Mouse (Mus musculus) myocyte (in vitro differentiated cells): Measurements from ENCODE around the gene Klhdc4.
A peak's percentile ranks its signal among the peaks of the same experiment; 100 is the strongest.

Source experiments
- CEBPB ChIP-seq: IDR thresholded peaks from 2 replicates; pipeline ENCODE4 v1.6.1; 2011; ENCODE audit warnings: mild to moderate bottlenecking, moderate library complexity; ENCODE audit not compliant: poor library complexity, insufficient read depth, severe bottlenecking
- E2F4 ChIP-seq: IDR thresholded peaks from one replicate; pipeline ENCODE4 v1.6.1; 2011; ENCODE audit warnings: mild to moderate bottlenecking, control low read depth, moderate library complexity; ENCODE audit not compliant: insufficient read depth
- MAX ChIP-seq: IDR thresholded peaks from one replicate; pipeline ENCODE4 v1.6.1; 2011; ENCODE audit warnings: low read depth, mild to moderate bottlenecking, control low read depth
- MYOD1 ChIP-seq, 3 experiments: IDR thresholded peaks; one replicate each; pipeline ENCODE4 v1.6.1; 2011; ENCODE audit warnings: control low read depth in 2 of 3, low read depth in 2 of 3, mild to moderate bottlenecking in 2 of 3, moderate library complexity in 1 of 3; ENCODE audit not compliant: insufficient read length in 2 of 3, control insufficient read depth in 1 of 3
- MYOG ChIP-seq, 3 experiments: IDR thresholded peaks; one replicate each; pipeline ENCODE4 v1.6.1; 2011; ENCODE audit warnings: control low read depth in 2 of 3, low read depth in 2 of 3, mild to moderate bottlenecking in 2 of 3; ENCODE audit not compliant: insufficient read length in 2 of 3, control insufficient read depth in 1 of 3, insufficient read depth in 1 of 3
- POLR2A ChIP-seq: IDR thresholded peaks from one replicate; pipeline ENCODE4 v1.6.1; 2011; ENCODE audit warnings: low read depth, mild to moderate bottlenecking, control low read depth, moderate library complexity; ENCODE audit not compliant: insufficient read length
- POLR2AphosphoS2 ChIP-seq: IDR thresholded peaks from one replicate; pipeline ENCODE4 v1.6.1; 2011; ENCODE audit warnings: low read depth, control low read depth; ENCODE audit not compliant: insufficient read length
- REST ChIP-seq: IDR thresholded peaks from one replicate; pipeline ENCODE4 v1.6.1; 2011; ENCODE audit warnings: mild to moderate bottlenecking, control low read depth, moderate library complexity; ENCODE audit not compliant: insufficient read depth, insufficient read length
- TCF12 ChIP-seq: IDR thresholded peaks from one replicate; pipeline ENCODE4 v1.6.1; 2011; ENCODE audit warnings: mild to moderate bottlenecking, control low read depth; ENCODE audit not compliant: poor library complexity, insufficient read depth, severe bottlenecking
- USF1 ChIP-seq: IDR thresholded peaks from one replicate; pipeline ENCODE4 v1.6.1; 2011; ENCODE audit warnings: low read depth, mild to moderate bottlenecking, control low read depth, moderate library complexity

- no peak for TF ChIP-seq POLR2A
- no peak for TF ChIP-seq USF1
- TF ChIP-seq MAX, result no peak
- TF ChIP-seq REST, result no peak
- no peak for TF ChIP-seq POLR2AphosphoS2
- TF ChIP-seq MYOD1 (IDR thresholded peaks at IDR 0.05; ENCODE audit: control insufficient read depth in 1 of 3, insufficient read length in 2 of 3, low read depth in 2 of 3), result peak in 1 of 3 experiments; percentile 29
- TF ChIP-seq MYOG (IDR thresholded peaks at IDR 0.05; ENCODE audit: control insufficient read depth in 1 of 3, insufficient read depth in 1 of 3, insufficient read length in 2 of 3, low read depth in 2 of 3), result peak in 1 of 3 experiments; percentile 54
- TF ChIP-seq CEBPB, result no peak
- TF ChIP-seq TCF12, result no peak
- no peak for TF ChIP-seq E2F4
These were observed 42.8 kb downstream of the Klhdc4 start for GRCm38 (mm10) chr8:121786542-121786941.
